ENCODE assay signal across 25 mouse cellular contexts in the genomic region with DNA sequence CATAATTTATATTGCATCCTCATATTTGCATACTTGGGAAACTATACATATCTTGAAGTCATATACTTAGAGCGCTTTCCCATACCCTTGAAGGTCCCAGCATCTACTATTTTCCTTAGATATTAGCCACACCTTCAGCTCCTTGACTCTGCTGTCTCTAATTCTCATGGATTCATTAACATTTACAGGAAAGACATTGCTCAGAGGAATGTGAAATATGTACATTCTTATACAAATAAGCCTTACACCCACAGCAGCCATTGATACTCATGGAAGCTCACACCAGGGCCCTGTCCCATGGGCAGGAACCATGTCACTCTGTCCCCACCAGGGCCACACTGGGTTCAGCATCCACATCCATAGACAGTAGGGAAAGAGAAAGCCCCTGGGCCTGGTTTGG.
DNase-seq lines count a peak whose midpoint lies in the region; ATAC-seq lines count a peak whose summit lies in the region.
"Had no signal": no experiment of that assay in that cellular context is flagged by ENCODE, and none has a peak within 500 bp of the region (broad histone marks: within the 10 kb centered on the region; RNA-seq: fewer than 3 reads in every experiment).

No protein-coding gene starts in this region.

- DNase-seq in heart, adult 11 months: peak; percentile 39
- peak; percentile 8 for DNase-seq in ES-CJ7 (ENCODE audit: low read depth, low spot score)
- DNase-seq in R1 (ENCODE audit: low read depth, low spot score): peak; percentile 76
- peak; percentile 51 for DNase-seq in ZHBTc4 (ENCODE audit: low read depth, low spot score)
- DNase-seq in gastrocnemius, postnatal 36 days: no peak
- no peak for DNase-seq in right cerebral cortex, adult 18-20 months
- no peak for DNase-seq in thymus, postnatal 4 days
- DNase-seq: adrenal gland, adult 2 months; adrenal gland, adult 8-10 months; adrenal gland, postnatal 10 days; adrenal gland, postnatal 14 days; adrenal gland, postnatal 25 days; adrenal gland, postnatal 36 days; B cell, adult 2 months; cerebellum, adult 11 months; cerebellum, adult 11-12 months; cerebellum, adult 18-20 months; cerebellum, adult 2 months; cerebellum, adult 8-10 months had no signal

- H3K27ac ChIP-seq in heart, embryonic 12.5 days (ENCODE audit: poor library complexity, severe bottlenecking): no peak overlapping the region

- H3K9ac ChIP-seq in heart, embryonic 12.5 days: no peak overlapping the region

- intact Hi-C loops in gastrocnemius, postnatal 36 days (cut with DNase I): no loop called here

- no peaks in the 10 kb centered on the region for H3K27me3 ChIP-seq in heart, embryonic 12.5 days (replicated peaks)
- H3K27me3 ChIP-seq: CH12.LX had no signal

- H3K4me1 ChIP-seq in heart, embryonic 12.5 days (replicated peaks): no peaks in the 10 kb centered on the region

- H3K36me3 ChIP-seq in heart, embryonic 12.5 days: no peaks in the 10 kb centered on the region
- H3K36me3 ChIP-seq: G1E had no signal

- no peak for ATAC-seq in heart, embryonic 12.5 days (ENCODE audit: insufficient number of reproducible peaks, low FRiP score)
- ATAC-seq: activated CD4-positive, CD25-positive, alpha-beta regulatory T cell, adult 4 months; CD4-positive, CD25-positive, alpha-beta regulatory T cell, adult 4 months; Patski had no signal

- no peak overlapping the region for H3K4me3 ChIP-seq in heart, embryonic 12.5 days

- no peak overlapping the region for H3K4me2 ChIP-seq in heart, embryonic 12.5 days

- no peaks in the 10 kb centered on the region for H3K9me3 ChIP-seq in heart, embryonic 12.5 days (replicated peaks)

- 87% methylated on average over 1 of the region's 1 CpGs for WGBS in heart, embryonic 12.5 days

Comparison
In these comparisons a context has a peak if more than half of its experiments do, and no peak if none do; other contexts are left out.
1. DNase-seq: peak in heart, adult 11 months (single experiment), ES-CJ7 (single experiment), R1 (single experiment) and ZHBTc4 (single experiment); none in gastrocnemius, postnatal 36 days (0 of 2), right cerebral cortex, adult 18-20 months (single experiment) and thymus, postnatal 4 days (single experiment).